Mouse (Mus musculus) MEL (cell line): ENCODE results near the gene Gm20388. TPM values are rescaled to one million over a fixed set of nuclear protein-coding genes. Genes with fewer than 3 reads are reported as not detected.

Experiments
- DNase-seq: peaks from one replicate; pipeline ENCODE4 v3.0.0; 2011; ENCODE audit warnings: low read depth, low spot score
- H3K27ac ChIP-seq: 2 replicates; pipeline ENCODE4 v1.5.1; 2012; ENCODE audit warnings: low read depth, mild to moderate bottlenecking, control low read depth, low read length, moderate library complexity; ENCODE audit not compliant: control insufficient read depth
- H3K27me3 ChIP-seq, 2 experiments: fragments of 150-350 bp in 1 of 2; sonication (generic) in 1 of 2; 2 replicates each; pipeline ENCODE4 v1.6.1; 2012; ENCODE audit warnings: low read length in 2 of 2, mild to moderate bottlenecking in 2 of 2, improper control_type of control experiment in 1 of 2, moderate library complexity in 1 of 2; ENCODE audit not compliant: insufficient read depth in 2 of 2, control insufficient read depth in 1 of 2
- H3K36me3 ChIP-seq, 2 experiments: 2 replicates each; pipeline ENCODE4 v1.6.1; 2012 to 2014; ENCODE audit warnings: low read length in 2 of 2, improper control_type of control experiment in 1 of 2, inconsistent platforms in 1 of 2, mild to moderate bottlenecking in 1 of 2; ENCODE audit not compliant: insufficient read depth in 2 of 2, control insufficient read depth in 1 of 2
- H3K4me1 ChIP-seq, 2 experiments: fragments of 150-350 bp in 1 of 2; sonication (generic) in 1 of 2; 2 replicates each; pipeline ENCODE4 v1.6.1; 2012; ENCODE audit warnings: low read length in 2 of 2, improper control_type of control experiment in 1 of 2, mild to moderate bottlenecking in 1 of 2; ENCODE audit not compliant: insufficient read depth in 2 of 2, control insufficient read depth in 1 of 2
- H3K4me3 ChIP-seq, 2 experiments: fragments of 150-350 bp in 1 of 2; sonication (generic) in 1 of 2; 2 replicates each; pipeline ENCODE4 v1.5.1; 2012; ENCODE audit warnings: low read depth in 2 of 2, low read length in 2 of 2, mild to moderate bottlenecking in 2 of 2, moderate library complexity in 2 of 2, control low read depth in 1 of 2, improper control_type of control experiment in 1 of 2; ENCODE audit not compliant: control insufficient read depth in 1 of 2, insufficient read depth in 1 of 2
- H3K79me2 ChIP-seq: 2 replicates; pipeline ENCODE4 v1.6.1; 2012; ENCODE audit warnings: mild to moderate bottlenecking, low read length, moderate library complexity; ENCODE audit not compliant: control insufficient read depth, poor library complexity, insufficient read depth
- H3K9ac ChIP-seq: 2 replicates; pipeline ENCODE4 v1.6.1; 2012; ENCODE audit warnings: low read depth, mild to moderate bottlenecking, control low read depth, low read length, moderate library complexity; ENCODE audit not compliant: control insufficient read depth, poor library complexity, severe bottlenecking
- H3K9me3 ChIP-seq: fragments of 150-350 bp; sonication (generic); replicated peaks from 2 replicates; pipeline ENCODE4 v1.6.1; 2012; ENCODE audit warnings: mild to moderate bottlenecking, low read length, improper control_type of control experiment, moderate library complexity; ENCODE audit not compliant: insufficient read depth
- ELF1 ChIP-seq: IDR thresholded peaks from 2 replicates; pipeline ENCODE4 v1.6.1; 2014; ENCODE audit warnings: low read depth, mild to moderate bottlenecking, inconsistent platforms, low read length, improper control_type of control experiment, moderate library complexity
- EP300 ChIP-seq, 2 experiments: IDR thresholded peaks; 2 replicates each; pipeline ENCODE4 v1.6.1; 2011; ENCODE audit warnings: improper control_type of control experiment in 2 of 2, low read length in 2 of 2, low read depth in 1 of 2, mild to moderate bottlenecking in 1 of 2
- GABPA ChIP-seq: IDR thresholded peaks from 2 replicates; pipeline ENCODE4 v1.6.1; 2012; ENCODE audit warnings: low read depth, mild to moderate bottlenecking, inconsistent platforms, low read length, improper control_type of control experiment, moderate library complexity
- JUND ChIP-seq: IDR thresholded peaks from 2 replicates; pipeline ENCODE4 v1.6.1; 2011; ENCODE audit warnings: low read depth, mild to moderate bottlenecking, improper control_type of control experiment, low read length
- KAT2A ChIP-seq: conservative IDR thresholded peaks from 2 replicates; pipeline ENCODE4 v1.6.1; 2012; ENCODE audit warnings: low read depth, low read length, improper control_type of control experiment, inconsistent platforms
- MAX ChIP-seq: IDR thresholded peaks from 2 replicates; pipeline ENCODE4 v1.6.1; 2011; ENCODE audit warnings: low read length, improper control_type of control experiment
- MAZ ChIP-seq: IDR thresholded peaks from 2 replicates; pipeline ENCODE4 v1.6.1; 2012; ENCODE audit warnings: low read depth, mild to moderate bottlenecking, inconsistent platforms, low read length, improper control_type of control experiment
- MXI1 ChIP-seq: IDR thresholded peaks from 2 replicates; pipeline ENCODE4 v1.6.1; 2011; ENCODE audit warnings: mild to moderate bottlenecking, low read depth, low read length, improper control_type of control experiment
- MYB ChIP-seq: IDR thresholded peaks from 2 replicates; pipeline ENCODE4 v1.6.1; 2011; ENCODE audit warnings: mild to moderate bottlenecking, low read depth, low read length, improper control_type of control experiment
- MYC ChIP-seq: IDR thresholded peaks from 2 replicates; pipeline ENCODE4 v1.6.1; 2011; ENCODE audit warnings: low read depth, mild to moderate bottlenecking, low read length, improper control_type of control experiment, moderate library complexity
- NELFE ChIP-seq: IDR thresholded peaks from 2 replicates; pipeline ENCODE4 v1.6.1; 2011; ENCODE audit warnings: low read depth, low read length, improper control_type of control experiment
- POLR2A ChIP-seq, 2 experiments: IDR thresholded peaks; 2 replicates each; pipeline ENCODE4 v1.6.1; 2011 to 2012; ENCODE audit warnings: low read length in 2 of 2, mild to moderate bottlenecking in 2 of 2, control low read depth in 1 of 2, improper control_type of control experiment in 1 of 2, low read depth in 1 of 2, moderate library complexity in 1 of 2; ENCODE audit not compliant: control insufficient read depth in 1 of 2, insufficient read depth in 1 of 2, poor library complexity in 1 of 2
- POLR2AphosphoS2 ChIP-seq: IDR thresholded peaks from 2 replicates; pipeline ENCODE4 v1.6.1; 2011; ENCODE audit warnings: low read length, improper control_type of control experiment
- POLR2AphosphoS5 ChIP-seq: IDR thresholded peaks from 2 replicates; pipeline ENCODE4 v1.6.1; 2012; ENCODE audit warnings: low read depth, borderline replicate concordance, mild to moderate bottlenecking, inconsistent platforms, low read length, moderate library complexity, mixed read lengths
- RAD21 ChIP-seq: IDR thresholded peaks from 2 replicates; pipeline ENCODE4 v1.6.1; 2011; ENCODE audit warnings: mild to moderate bottlenecking, low read depth, low read length, improper control_type of control experiment
- UBTF ChIP-seq: IDR thresholded peaks from 2 replicates; pipeline ENCODE4 v1.6.1; 2012; ENCODE audit warnings: low read depth, mild to moderate bottlenecking, inconsistent platforms, low read length, improper control_type of control experiment, moderate library complexity, borderline replicate concordance; ENCODE audit not compliant: insufficient read depth
- USF2 ChIP-seq, 2 experiments: IDR thresholded peaks; 2 replicates each; pipeline ENCODE4 v1.6.1; 2011 to 2012; ENCODE audit warnings: improper control_type of control experiment in 2 of 2, low read length in 2 of 2, borderline replicate concordance in 1 of 2, inconsistent platforms in 1 of 2, low read depth in 1 of 2, mild to moderate bottlenecking in 1 of 2; ENCODE audit not compliant: insufficient read depth in 1 of 2
- polyA plus RNA-seq, 2 experiments: library from polyadenylated mRNA; stranded (reverse) in 1 of 2; unstranded in 1 of 2; fragments of >175 nt in 1 of 2; fragments of >200 nt in 1 of 2; gene quantifications; 2 replicates each; pipeline versions ENCODE4 v1.2.1 to v1.2.4; 2012; ENCODE audit warnings: low replicate concordance in 2 of 2, low read depth in 1 of 2; ENCODE audit not compliant: insufficient read length in 2 of 2, insufficient read depth in 1 of 2, missing spikeins in 1 of 2
- total RNA-seq: library from RNA; depleted of rRNA; stranded (reverse); fragments of 300-350 nt; gene quantifications from 2 replicates; pipeline ENCODE4 v1.2.3, GENCODE M21; 2012

The Gm20388 gene
- total and polyA plus RNA-seq, 3 experiments, result 11.1 to 17.8 TPM; not detected in 1

DNA sequence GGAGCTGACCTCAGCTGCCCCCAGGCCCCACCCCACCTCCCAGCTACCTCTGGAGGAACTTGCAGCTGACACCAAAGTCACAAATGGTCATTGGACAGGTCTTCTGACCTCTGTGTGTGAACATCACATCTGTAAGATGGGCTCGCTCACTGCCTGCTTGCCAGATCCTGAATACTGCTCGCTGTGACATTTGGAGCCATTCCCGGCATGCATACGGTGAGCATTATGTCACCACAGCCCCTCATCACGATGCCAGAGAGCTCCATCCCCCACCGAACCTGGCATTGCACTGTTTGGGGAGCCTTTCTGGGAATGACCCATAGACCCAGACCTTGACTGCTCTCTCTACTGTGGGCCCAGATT, 503.0 kb downstream of the Gm20388 start:
- Histone ChIP-seq H3K27ac (no peak overlapping the region), H3K27me3 (no peaks in the 10 kb centered on the region), H3K4me1 (no peaks in the 10 kb centered on the region), H3K9ac (no peak overlapping the region), H3K4me3 (no peak overlapping the region), H3K9me3 (no peaks in the 10 kb centered on the region), H3K79me2 (no peaks in the 10 kb centered on the region), H3K36me3 (no peaks in the 10 kb centered on the region)
- no peak for DNase-seq
- no peak for TF ChIP-seq MYB
- TF ChIP-seq MXI1, result no peak
- no peak for TF ChIP-seq UBTF
- no peak for TF ChIP-seq MAZ
- no peak for TF ChIP-seq EP300 (IDR thresholded peaks at IDR 0.05; ENCODE audit: low read depth in 1 of 2, low read length in 2 of 2)
- TF ChIP-seq POLR2AphosphoS2, result no peak
- no peak for TF ChIP-seq POLR2AphosphoS5
- TF ChIP-seq NELFE, result no peak
- no peak for TF ChIP-seq POLR2A (IDR thresholded peaks at IDR 0.05; ENCODE audit: control insufficient read depth in 1 of 2, insufficient read depth in 1 of 2, low read depth in 1 of 2, low read length in 2 of 2, poor library complexity in 1 of 2)
- no peak for TF ChIP-seq ELF1
- no peak for TF ChIP-seq KAT2A

DNA sequence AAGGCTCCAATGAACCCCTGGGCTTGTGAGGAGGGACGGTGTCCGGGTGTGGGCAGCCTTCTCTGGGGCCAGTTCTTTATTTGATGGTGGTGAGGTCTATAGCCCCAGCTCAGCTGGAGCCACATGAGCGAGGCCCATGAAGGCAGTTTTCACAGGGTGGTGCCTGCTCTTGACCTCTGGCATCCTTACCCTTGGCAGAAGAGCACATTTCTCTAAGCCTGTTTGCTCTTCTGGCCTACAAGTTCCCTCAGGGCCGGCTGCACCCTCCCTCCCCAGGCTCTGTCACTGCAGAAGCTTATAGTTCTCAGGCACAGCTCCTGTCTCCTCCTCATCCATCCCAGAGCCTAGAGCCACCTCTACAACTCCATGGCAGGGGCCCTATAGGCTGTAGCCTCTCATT, 503.6 kb downstream of the Gm20388 start:
- Histone ChIP-seq H3K9me3 (no peaks in the 10 kb centered on the region), H3K9ac (no peak overlapping the region), H3K36me3 (no peaks in the 10 kb centered on the region), H3K4me1 (no peaks in the 10 kb centered on the region), H3K27ac (no peak overlapping the region), H3K79me2 (no peaks in the 10 kb centered on the region), H3K4me3 (no peak overlapping the region), H3K27me3 (no peaks in the 10 kb centered on the region)
- TF ChIP-seq EP300 (IDR thresholded peaks at IDR 0.05; ENCODE audit: low read depth in 1 of 2, low read length in 2 of 2) (no peak), UBTF (no peak), ELF1 (no peak), GABPA (no peak), MYC (no peak), USF2 (IDR thresholded peaks at IDR 0.05; ENCODE audit: borderline replicate concordance in 1 of 2, insufficient read depth in 1 of 2, low read depth in 1 of 2, low read length in 2 of 2) (no peak), MAX (no peak), JUND (no peak), RAD21 (no peak)
- no peak for DNase-seq
